Mouse (Mus musculus): ENCODE measurements around the gene Fam71a. TPM values are rescaled to one million over a fixed set of nuclear protein-coding genes. Genes with fewer than 3 reads are reported as not detected.

Fam71a gene
- not detected for polyA plus RNA-seq (2014; fragmentation: Illumina TruSeq; extraction: RNeasy Lipid Tissue Mini Kit (QIAGEN cat#74804); ENCODE audit: low read depth, low replicate concordance)

DNA sequence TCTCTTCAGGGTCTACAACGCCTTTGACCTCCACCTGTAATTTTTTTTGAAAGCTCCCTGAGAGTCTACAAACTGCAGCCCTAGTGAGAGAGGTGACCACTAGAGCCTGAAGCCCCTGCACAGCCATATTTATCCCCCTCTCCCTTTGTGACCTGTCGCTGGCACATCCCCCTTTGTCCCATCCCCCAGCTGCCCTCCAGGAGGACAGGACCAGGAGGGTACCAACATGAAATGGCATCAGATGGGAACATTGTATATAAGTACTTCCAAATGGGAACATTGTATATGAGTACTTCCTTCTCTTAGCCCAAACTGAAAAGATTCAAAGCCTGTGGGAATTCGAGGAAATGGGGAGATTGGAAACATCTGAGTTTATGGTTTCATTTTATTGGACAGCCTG is at the start of gene Fam71a:
Fam71a (minus strand) TSS at position 101 of the 400 bp plus-strand sequence.

Other genes starting within 250 kb of the Fam71a start
- 27.1 TPM for gene Angel2, start 239.7 kb downstream of the Fam71a start, polyA plus RNA-seq (2014; fragmentation: Illumina TruSeq; extraction: RNeasy Lipid Tissue Mini Kit (QIAGEN cat#74804); ENCODE audit: low read depth, low replicate concordance)
- gene Vash2, start 185.5 kb downstream of the Fam71a start, polyA plus RNA-seq (2014; fragmentation: Illumina TruSeq; extraction: RNeasy Lipid Tissue Mini Kit (QIAGEN cat#74804); ENCODE audit: low read depth, low replicate concordance) = 0.13 TPM
- 6.1 TPM for gene Flvcr1, start 138.7 kb downstream of the Fam71a start, polyA plus RNA-seq (2014; fragmentation: Illumina TruSeq; extraction: RNeasy Lipid Tissue Mini Kit (QIAGEN cat#74804); ENCODE audit: low read depth, low replicate concordance)
- not detected for gene Spata45, start 128.2 kb downstream of the Fam71a start, polyA plus RNA-seq (2014; fragmentation: Illumina TruSeq; extraction: RNeasy Lipid Tissue Mini Kit (QIAGEN cat#74804); ENCODE audit: low read depth, low replicate concordance)
- gene Tatdn3, start 101.9 kb downstream of the Fam71a start, polyA plus RNA-seq (2014; fragmentation: Illumina TruSeq; extraction: RNeasy Lipid Tissue Mini Kit (QIAGEN cat#74804); ENCODE audit: low read depth, low replicate concordance) = 34.6 TPM
- gene Nsl1, start 101.8 kb downstream of the Fam71a start, polyA plus RNA-seq (2014; fragmentation: Illumina TruSeq; extraction: RNeasy Lipid Tissue Mini Kit (QIAGEN cat#74804); ENCODE audit: low read depth, low replicate concordance) = 0.16 TPM
- 0.65 TPM for gene Batf3, start 67.0 kb downstream of the Fam71a start, polyA plus RNA-seq (2014; fragmentation: Illumina TruSeq; extraction: RNeasy Lipid Tissue Mini Kit (QIAGEN cat#74804); ENCODE audit: low read depth, low replicate concordance)
- 22.3 TPM for gene Atf3, start 53.2 kb upstream of the Fam71a start, polyA plus RNA-seq (2014; fragmentation: Illumina TruSeq; extraction: RNeasy Lipid Tissue Mini Kit (QIAGEN cat#74804); ENCODE audit: low read depth, low replicate concordance)
- 156 TPM for gene Nenf, start 153.4 kb upstream of the Fam71a start, polyA plus RNA-seq (2014; fragmentation: Illumina TruSeq; extraction: RNeasy Lipid Tissue Mini Kit (QIAGEN cat#74804); ENCODE audit: low read depth, low replicate concordance)
- 3.6 TPM for gene Tmem206, start 161.1 kb upstream of the Fam71a start, polyA plus RNA-seq (2014; fragmentation: Illumina TruSeq; extraction: RNeasy Lipid Tissue Mini Kit (QIAGEN cat#74804); ENCODE audit: low read depth, low replicate concordance)
- 103 TPM for gene Ppp2r5a, start 238.5 kb upstream of the Fam71a start, polyA plus RNA-seq (2014; fragmentation: Illumina TruSeq; extraction: RNeasy Lipid Tissue Mini Kit (QIAGEN cat#74804); ENCODE audit: low read depth, low replicate concordance)